Mouse (Mus musculus) right cerebral cortex, postnatal 14 days (tissue): ENCODE data around the gene Ppp2r5e.
"Not testable (repeated sequence)": the region's sequence is repeated elsewhere in the genome, so short reads cannot be mapped to it uniquely, and the experiment has no call there.

Experiments
- DNase-seq: peaks from one replicate; pipeline ENCODE4 v3.0.0; 2022

Gene Ppp2r5e

DNA sequence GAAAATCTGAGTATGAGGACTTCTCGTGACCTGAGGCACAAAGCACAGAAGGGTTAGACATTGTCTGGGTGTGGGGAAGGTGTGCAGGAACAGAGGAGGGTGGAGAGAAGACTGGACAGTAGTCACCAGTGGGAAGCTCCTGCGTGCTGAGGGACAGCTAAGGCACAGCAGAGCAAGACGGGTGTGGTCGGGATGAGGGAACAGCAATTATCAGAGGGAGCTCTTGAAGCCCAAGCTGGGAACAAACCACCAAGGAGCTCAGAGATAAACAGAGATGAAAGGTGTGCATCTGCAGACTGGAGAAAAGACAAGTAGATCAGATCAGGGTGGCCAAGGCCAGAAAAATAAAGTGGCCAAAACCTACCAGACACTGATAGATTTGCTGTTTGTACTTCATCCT, 114.0 kb downstream of the Ppp2r5e start:
- no peak for DNase-seq

DNA sequence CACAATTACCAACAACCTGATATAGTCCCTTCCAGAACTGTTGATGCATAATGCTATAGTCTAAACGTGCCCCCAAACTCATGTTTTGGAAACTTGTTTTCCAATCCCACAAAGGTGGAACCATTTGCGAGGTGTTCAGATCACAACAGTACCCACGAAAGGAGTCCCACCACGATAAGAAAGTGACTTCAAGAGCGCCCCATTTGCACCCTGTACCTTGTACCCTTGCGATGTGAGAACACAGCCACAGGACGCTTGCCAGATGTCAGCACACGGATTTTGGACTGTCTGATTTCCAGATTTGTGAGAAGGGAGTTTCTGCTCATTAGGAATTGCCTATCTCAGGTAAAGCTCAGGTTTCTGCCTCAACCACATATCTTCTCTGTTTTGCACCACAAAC, 116.0 kb downstream of the Ppp2r5e start:
- DNase-seq, result no peak

DNA sequence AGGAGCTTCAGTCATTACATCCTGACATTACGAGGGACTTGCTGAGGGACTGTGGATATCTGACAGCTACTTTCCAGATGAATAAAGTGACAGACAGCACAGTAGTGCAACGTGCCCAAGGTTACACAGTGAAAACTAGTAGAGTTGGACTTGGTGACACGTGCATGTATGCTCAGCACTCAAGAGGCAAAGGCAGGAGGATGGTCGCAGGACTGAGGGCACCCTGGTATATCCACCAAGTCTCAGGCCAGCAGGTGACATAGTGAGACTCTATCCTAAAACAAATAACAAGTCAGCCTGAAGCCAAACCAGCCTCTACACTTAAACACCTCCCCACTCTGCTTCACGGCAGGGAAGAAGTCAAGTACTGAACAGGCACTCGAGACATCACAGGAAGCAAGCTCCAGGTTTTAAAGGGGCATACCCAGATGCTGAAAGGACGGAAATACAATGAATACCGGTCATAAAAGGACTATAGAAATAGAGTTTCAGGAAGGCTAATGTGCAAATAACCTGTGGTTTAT, 116.6 kb downstream of the Ppp2r5e start:
- DNase-seq, result no peak

DNA sequence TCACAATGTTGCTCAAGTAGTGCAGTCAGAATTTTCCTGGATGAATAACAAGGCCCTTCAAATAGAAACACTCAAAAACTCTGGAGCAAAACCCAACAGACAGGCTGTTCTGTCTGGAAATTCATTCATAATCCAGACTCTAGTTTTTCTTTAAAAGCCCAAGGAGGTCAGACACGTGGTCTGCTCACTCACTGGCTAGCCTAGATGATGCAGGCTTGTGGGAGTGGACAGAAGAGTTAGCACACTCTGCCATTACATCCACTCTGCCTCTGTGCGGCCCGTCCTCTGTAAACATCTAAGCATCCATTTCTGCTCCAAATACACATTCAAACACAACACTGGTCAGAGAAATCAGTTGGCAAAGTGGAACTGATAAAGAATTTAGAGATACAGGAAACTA, 117.4 kb downstream of the Ppp2r5e start:
- no peak for DNase-seq

DNA sequence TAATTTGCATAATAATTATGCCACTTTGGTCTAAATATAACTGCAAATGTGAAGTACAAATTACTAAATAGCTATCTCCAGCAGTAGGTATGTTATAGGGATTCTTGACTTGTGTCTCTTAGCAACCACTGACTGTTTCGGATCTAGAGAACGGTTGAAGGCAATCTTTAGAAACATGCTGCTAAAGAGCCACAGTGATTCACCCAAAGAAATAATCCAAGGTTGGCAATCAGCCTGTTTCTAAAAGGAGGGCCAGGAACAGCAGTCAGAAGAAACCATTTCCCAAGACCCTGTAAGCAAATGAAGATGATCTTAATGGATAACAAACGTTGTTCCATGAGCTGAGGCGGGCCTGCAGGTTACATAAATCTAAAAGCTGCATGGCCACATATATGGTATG, 117.9 kb downstream of the Ppp2r5e start:
- DNase-seq, result no peak

DNA sequence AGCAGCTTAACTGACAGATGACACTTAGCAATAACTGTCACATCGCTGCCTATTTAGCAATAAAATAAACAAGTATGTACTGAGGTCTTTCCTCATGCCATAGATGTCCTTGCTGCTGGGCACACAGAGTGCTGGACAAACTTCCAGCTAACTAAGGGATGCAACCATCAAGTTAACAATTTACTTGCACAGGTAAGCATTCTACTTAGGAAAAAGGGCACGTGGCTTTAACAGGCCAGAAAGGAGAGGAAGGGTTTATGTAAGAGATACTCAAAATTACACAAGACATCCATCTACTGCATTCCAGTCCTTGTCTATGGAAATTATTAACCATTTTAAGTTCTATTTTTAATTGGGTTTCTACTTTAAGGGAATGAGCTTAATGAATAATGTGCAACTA, 123.0 kb downstream of the Ppp2r5e start:
- DNase-seq, result no peak

DNA sequence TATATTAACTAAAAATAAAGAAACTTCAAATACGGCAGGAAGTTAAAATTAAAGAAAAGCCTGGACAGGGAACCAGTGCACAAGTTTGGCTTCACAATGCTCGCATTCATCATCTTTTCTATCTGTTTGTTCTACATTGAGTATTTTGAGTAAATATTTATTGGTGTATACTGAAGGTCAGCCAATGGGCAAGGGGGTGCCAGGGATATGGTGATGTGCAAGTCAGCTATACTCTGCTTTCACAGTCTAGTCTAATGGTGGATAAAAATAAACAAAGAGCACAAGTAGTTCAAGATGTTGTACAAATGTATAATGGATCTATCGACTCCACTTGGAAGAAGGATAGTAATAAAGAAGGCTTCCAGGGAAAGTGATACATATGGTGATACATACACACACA, 123.9 kb downstream of the Ppp2r5e start:
- no peak for DNase-seq

DNA sequence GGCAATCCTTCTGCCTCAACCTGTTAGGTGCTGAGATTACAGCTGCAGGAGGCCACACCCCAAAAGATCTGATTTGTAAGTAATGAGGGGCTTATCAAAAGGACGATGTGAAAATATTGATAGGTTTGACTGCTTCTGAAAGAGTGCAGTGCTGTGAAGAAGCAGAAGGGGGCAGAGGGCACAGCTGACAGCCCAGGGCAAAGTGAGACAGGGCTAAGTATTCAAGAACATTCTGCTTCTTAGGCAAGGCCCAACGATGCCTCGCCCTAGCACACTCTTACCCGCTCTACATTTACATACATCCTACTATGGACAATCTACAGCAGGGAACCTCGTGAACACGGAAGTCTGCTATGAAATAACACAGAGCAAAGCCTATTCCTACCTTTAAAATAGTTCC, 128.2 kb downstream of the Ppp2r5e start:
- no peak for DNase-seq

DNA sequence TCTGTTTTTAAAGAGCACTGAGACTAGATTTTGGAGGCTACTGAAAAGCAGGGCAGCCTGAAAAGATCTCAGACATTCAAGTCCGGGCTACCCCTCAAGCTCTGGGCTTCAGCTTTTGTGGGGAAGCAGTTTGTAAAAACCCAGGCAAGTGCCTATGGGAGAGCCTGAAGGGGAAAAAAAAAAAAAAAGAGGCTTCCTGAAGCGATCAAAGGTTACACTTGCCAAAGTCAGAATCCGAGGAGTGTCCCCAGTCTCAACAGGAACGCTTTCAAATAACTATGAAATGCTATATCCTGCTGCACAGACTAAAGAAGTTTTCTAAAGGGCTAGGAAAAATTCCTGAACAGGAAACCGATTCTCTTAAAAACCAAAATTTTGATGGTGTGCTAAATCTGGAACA, 128.9 kb downstream of the Ppp2r5e start:
- no peak for DNase-seq

DNA sequence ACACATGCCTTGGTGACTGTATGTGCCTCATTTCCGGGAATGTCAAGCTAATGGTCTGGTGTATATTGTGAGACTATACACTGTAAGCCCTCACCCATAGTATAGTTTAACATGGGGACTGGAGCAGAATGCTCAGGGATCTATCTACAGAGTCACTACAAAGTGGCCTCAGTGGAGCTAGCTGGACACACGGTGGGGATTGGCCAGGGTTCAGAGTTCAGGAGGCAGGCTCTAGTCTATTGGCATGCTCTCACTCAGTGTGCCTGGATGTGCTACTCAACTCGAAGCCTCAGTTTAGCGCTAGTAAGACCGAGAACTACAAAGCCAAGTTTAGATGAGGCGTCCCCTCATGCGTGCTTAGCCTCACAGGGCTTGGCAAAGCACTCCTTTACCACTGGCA, 129.8 kb downstream of the Ppp2r5e start:
- DNase-seq, result no peak

DNA sequence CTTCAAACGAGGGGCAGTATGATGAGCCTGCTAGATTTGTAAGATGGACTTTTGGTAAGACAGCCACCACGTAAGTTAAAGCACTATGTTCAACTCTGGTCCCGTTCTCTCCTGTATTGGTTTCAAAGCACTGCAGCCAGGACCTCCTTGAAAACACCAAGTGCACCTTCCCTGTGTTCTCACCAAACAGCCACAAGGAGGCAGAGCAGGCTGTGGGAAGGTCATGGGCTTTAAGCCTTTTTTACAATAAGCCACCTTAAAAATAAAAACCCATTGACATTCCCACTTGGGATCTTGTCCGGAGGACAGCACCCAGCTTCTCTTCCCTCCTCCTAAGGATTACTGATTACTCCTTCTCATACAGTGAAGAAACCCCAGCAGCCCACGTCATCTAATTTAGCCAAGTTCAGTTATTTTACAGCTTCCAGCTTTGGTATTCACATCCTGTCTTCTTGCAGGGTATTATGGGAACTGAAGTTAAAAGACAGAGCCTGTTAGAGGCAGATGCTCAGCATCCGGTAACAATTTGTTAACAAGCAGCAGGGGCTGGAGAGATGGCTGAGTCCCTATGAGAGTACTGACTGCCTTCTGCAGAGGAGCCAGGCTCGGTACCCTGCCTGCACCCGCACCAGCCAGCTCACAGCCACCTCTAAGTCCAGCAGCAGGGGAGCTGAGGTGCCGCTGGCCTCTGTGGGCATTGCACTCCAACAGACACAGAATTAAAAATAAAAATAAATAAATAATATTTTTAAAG, 131.9 kb downstream of the Ppp2r5e start:
- DNase-seq, result peak; percentile 28

DNA sequence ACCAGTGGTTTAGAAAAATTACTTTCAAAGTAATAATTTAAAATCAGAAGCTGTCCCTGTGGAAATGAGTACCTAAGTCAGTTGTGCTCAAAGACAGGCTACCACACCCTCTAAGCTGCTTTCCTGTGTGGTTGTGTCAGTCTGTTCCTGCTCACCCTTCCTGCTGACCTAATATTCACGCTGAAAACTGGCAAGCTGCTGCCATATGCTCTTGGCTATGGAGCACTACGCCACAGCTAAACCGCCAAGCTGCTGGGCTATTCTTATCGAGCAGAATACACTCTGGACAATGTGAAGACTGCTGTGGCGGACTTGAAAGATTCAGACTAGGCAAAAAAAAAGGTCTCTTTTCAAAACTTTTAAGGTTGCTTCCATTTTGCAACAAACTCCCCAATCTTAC, 135.5 kb downstream of the Ppp2r5e start:
- no peak for DNase-seq

DNA sequence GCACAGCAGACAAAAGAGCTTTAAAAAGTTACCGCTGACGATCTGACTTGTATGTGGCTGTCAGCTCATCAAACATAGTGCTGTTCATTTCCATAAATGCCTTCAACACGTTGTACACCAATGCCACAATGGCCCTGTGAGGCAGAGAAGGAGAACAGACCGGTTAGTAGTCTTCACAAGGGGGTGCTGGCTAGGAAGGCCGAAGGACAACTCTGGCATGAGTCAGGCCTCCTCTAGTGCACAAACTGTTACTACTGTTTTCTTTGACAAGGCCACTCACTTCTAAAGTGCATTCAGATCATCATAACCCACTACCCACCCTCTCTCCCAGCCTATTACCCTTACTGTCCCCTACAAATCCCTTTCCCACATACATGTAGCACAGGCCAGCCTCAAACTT, 136.4 kb downstream of the Ppp2r5e start:
- DNase-seq, result no peak

DNA sequence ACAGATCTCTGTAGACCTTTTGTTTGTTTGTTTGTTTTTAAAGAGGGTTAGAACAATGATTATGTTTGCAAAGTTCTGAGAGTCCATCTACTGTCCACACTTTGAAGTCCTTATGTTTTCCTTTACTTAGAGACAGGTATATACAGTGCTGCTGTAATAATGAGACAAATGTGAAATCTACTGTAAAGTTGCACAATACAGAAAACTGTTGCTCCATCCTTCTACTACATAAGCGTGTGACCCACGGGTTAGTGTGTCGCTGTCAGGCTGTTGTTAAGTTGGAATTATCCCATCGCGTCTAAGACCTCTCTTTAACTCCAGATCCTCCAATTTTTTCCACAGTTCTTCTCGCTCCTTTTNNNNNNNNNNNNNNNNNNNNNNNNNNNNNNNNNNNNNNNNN, 142.6 kb downstream of the Ppp2r5e start:
- DNase-seq, result no peak

DNA sequence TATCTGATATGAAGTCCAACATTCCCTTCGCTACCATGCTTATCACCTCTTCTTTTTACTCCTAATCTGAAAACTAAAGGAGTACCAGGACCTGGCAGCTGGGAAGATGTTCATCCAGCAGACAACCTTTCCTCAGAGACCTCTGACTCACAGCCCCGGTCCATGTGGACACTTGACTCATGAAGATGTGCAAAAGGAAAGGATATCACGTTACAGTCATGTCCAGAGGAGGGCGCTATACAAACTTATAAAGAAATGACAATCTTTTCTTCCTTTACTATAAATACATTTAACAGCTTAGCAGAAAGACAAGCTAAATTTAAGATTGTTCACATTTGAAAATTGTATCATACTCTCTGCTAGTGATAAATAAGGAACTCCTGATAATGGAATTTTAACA, 143.0 kb downstream of the Ppp2r5e start:
- no peak for DNase-seq

DNA sequence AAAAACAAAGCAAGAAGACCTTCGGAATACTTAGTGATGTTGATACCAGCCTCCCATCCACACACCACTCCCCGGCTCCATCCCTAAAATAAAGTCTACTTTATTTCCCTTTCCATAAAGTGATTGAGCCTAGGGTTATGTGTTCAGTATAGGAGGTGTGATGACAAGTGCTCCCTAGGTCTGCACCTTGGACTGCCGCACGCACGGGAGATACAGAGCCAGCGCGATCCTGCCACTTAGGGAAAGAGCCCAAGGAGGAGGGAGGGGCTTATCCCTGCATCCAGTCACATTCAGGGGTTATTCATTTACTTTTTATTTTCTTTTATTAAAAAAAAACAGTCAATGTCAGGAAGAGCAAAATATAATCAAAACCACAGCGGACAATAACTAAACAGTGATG, 145.5 kb downstream of the Ppp2r5e start:
- no peak for DNase-seq

DNA sequence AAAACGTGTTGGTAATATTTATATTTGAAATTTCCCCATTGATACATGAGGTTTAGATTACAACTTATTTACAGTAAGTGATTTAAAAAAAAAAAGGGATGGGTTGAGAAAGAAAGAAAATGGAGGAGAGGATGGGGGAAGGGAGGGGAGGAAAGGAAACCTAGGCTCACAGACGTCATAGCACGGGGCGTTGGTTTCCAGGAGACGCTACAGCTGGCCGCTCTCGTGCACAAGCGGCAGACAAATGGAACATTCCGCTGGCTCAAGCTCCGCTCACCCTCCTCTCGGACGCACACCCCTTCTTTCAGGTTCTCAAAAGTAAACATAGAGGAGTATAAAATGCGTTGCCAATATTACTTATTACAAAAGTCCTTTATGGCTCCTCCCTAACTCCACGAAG, 146.0 kb downstream of the Ppp2r5e start:
- DNase-seq, result no peak

DNA sequence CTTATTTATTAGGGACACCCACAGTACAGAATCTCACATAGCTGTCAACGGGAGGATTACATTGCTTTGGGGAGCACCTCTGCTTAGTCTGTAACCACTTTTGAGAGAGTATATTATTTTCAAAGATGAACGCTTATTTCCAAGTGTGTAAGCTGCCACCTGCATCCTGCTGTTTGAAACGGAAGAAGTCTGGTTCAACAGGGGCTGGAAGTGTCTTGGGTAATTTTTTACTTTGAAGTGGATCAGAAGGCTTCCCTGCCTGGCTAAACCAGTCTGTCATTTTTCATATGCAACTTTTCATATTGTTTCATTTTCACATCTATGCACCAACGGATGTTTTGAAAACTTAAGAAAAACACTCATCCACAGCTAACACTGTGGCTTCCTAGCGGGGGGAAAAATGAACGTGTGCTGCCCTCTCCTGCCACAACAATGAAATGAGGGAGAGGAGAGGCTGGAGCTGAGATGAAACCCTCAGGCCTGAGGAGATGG, 146.5 kb downstream of the Ppp2r5e start:
- DNase-seq, result no peak

DNA sequence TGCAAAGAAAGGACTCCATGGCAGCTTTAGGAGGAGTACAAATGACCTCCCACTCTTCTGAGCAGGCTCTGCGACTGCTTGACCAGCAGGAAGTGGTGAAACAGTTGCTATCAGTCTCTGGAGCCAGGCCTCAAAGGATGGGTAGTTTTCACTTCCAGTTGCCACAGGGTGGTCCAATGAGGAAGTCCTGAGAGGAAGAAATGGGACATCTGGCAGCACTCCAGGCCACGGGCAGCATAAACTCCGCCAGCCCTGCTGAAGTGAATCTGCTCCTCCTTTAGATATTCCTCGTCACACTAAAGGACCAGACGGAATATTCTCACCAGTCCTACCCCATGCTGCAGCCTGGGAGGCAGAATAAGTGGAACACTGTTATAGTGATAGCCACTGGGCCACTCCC, 147.1 kb downstream of the Ppp2r5e start:
- peak; percentile 59 for DNase-seq

DNA sequence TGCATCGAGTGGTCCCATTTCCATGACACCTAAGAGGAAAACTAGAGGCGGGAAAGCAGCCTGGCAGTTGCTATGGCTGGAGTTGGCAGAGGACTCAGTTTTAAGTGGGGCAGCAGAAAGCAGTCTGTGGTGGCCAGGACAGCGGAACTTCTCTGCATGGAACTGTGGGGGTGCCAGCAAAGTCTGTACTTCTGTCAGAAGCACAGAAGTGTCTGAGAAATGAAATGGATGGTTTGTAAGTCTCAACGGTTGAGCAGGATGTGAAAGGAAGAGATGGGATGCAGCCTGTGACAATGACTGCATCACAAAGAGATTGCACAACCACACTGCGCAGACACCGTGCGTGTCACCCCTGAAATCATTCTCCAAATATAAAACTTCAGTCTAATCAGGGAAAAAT, 149.8 kb downstream of the Ppp2r5e start:
- no peak for DNase-seq

DNA sequence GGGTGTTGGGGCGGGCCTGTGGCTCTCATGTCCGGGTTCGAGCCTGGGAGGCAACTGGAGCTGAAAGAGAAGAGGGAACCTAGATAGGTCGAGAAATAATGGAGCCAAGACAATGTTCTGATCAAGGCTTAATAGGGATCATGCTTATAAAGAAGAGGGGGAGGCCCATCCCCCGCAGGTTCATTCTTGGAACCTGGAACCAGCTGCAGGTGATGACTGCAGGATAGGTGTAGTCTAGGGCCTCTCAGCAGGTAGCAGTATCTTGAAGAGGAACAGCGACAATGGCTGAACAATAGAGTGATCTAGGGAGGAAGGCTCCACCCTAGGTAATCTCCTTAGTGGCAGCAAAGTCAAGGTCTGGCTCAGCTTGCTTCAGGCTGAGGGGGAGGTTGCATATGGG, 163.6 kb downstream of the Ppp2r5e start:
- not testable (repeated sequence) for DNase-seq

DNA sequence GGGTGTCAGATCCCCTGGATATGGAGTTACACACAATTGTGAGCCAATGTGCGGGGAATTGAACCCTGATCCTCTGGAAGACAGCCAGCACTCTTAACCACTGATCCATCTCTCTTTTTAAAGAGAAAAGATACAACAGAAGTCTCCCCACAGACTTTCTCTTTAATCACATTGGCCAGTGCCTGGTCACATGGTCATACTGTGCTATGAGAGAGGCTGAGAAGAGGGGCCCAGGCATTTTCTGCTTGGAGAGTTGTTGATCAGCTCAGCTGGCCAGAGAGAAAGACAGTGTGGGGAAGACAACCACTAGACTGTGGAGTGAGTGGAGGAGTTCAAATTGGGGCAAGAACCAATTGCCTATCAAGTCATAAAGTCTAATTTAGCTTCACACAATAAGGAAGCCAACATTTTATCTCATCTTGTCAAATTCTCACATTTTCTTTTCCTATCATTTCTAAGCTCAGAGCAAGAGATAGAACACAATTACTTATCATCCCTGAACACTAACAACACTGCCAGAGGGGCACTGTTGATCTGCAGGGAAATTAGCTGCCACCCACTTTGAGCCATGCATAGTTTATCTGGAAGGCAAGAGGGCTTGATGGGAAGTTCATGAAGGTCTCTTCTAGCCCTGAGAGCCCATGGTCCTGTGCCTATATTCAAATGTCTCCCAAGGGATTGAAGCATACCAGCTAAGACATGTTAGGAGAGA, 166.2 kb downstream of the Ppp2r5e start:
- no peak for DNase-seq

DNA sequence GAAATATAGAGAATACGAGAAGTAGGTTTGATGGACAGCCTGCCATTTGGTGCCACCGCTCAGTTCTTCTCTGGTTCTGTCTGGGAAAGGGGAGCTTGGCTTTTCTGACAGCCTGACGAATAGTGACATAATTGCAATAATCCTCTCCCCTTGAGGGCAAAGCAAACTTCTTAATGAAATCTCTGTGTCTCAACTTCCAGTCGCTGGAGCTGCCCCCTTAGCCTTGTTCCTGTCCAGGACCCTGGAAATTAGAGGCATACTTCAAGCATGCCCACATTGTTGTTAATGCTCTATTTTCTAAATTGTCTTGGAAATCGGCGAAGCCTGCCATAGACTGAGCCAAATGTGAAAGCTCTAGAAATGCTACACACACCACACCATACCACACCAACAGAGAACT, 167.3 kb downstream of the Ppp2r5e start:
- DNase-seq, result no peak

DNA sequence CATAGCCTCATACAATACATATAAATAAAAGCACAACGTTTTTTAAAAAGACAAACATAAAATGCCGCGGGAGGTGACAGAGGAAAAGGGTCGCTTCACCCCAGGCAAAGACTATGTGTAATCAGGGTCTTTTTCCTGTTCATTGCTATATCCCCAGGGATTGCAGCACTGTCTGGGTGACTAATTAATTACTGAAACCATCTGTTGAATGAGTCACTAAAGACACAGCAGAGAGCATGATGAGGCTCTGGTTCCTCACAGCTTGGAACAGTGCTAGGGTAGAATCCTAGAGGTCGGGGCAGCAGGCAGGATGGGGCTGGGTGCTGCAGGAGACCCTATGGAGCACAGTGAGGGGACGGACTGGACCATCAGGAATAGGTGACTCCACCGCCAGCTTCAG, 170.2 kb downstream of the Ppp2r5e start:
- no peak for DNase-seq
